Mouse (Mus musculus) lung, postnatal 0 days (tissue): ENCODE data around the gene Efcab3. TPM values are rescaled to one million over a fixed set of nuclear protein-coding genes. Genes with fewer than 3 reads are reported as not detected.
"Not testable (repeated sequence)": the region's sequence is repeated elsewhere in the genome, so short reads cannot be mapped to it uniquely, and the experiment has no call there.

Source experiments
- ATAC-seq: fragments of 200-750 bp; cut with Nextera tagmentation; 2 replicates; pipeline ENCODE4 v1.8.0; 2017; ENCODE audit warnings: moderate library complexity
- DNase-seq: peaks from one replicate; pipeline ENCODE4 v3.0.0-alpha.2; 2016; ENCODE audit warnings: low spot score
- H3K27ac ChIP-seq: fragments of 300-500 bp; sonication (generic); 2 replicates; pipeline ENCODE4 v1.5.1; 2014; ENCODE audit warnings: antibody characterized with exemption, mild to moderate bottlenecking, low read length, mixed read lengths
- H3K27me3 ChIP-seq: fragments of 300-500 bp; sonication (generic); replicated peaks from 2 replicates; pipeline ENCODE4 v1.6.1; 2014; ENCODE audit warnings: low read length, mixed read lengths; ENCODE audit not compliant: insufficient read depth
- H3K36me3 ChIP-seq: fragments of 300-500 bp; sonication (generic); 2 replicates; pipeline ENCODE4 v1.6.1; 2014; ENCODE audit warnings: low read length, mixed read lengths; ENCODE audit not compliant: insufficient read depth
- H3K4me1 ChIP-seq: fragments of 300-500 bp; sonication (generic); 2 replicates; pipeline ENCODE4 v1.6.1; 2014; ENCODE audit warnings: antibody characterized with exemption, low read depth, low read length, mixed read lengths; ENCODE audit not compliant: insufficient read depth
- H3K4me2 ChIP-seq: fragments of 300-500 bp; sonication (generic); replicated peaks from 2 replicates; pipeline ENCODE4 v1.6.1; 2014; ENCODE audit warnings: low read depth, mild to moderate bottlenecking, low read length, moderate library complexity, mixed read lengths
- H3K4me3 ChIP-seq: fragments of 300-500 bp; sonication (generic); 2 replicates; pipeline ENCODE4 v1.5.1; 2014; ENCODE audit warnings: low read depth, low read length
- H3K9ac ChIP-seq: fragments of 300-500 bp; sonication (generic); replicated peaks from 2 replicates; pipeline ENCODE4 v1.6.1; 2014; ENCODE audit warnings: low read depth, mild to moderate bottlenecking
- H3K9me3 ChIP-seq: fragments of 300-500 bp; sonication (generic); 2 replicates; pipeline ENCODE4 v1.6.1; 2016; ENCODE audit warnings: low read length, mixed read lengths
- CTCF ChIP-seq: IDR thresholded peaks from 2 replicates; pipeline ENCODE4 v1.5.1; 2016; ENCODE audit warnings: antibody characterized with exemption, mild to moderate bottlenecking
- EP300 ChIP-seq: IDR thresholded peaks from 2 replicates; pipeline ENCODE4 v1.6.1; 2016; ENCODE audit warnings: antibody characterized with exemption, mild to moderate bottlenecking, control low read depth
- WGBS: fragments of 180-500 bp; shearing (Covaris S2); extraction: QIAGEN DNeasy Blood & Tissue Kit; methylation state at CpG from one replicate; pipeline ENCODE4 v1.1.7; 2014; 5-methylcytosine and 5-hydroxymethylcytosine counted together
- polyA plus RNA-seq: library from polyadenylated mRNA; unstranded; fragments of >200 nt; fragmentation: Nextera tagmentation; extraction: Ambion mirVana; gene quantifications from 2 replicates; pipeline ENCODE4 v1.2.1, GENCODE M21; 2015

Efcab3 gene
- polyA plus RNA-seq, 1 experiment from 2014 or later = not detected

DNA sequence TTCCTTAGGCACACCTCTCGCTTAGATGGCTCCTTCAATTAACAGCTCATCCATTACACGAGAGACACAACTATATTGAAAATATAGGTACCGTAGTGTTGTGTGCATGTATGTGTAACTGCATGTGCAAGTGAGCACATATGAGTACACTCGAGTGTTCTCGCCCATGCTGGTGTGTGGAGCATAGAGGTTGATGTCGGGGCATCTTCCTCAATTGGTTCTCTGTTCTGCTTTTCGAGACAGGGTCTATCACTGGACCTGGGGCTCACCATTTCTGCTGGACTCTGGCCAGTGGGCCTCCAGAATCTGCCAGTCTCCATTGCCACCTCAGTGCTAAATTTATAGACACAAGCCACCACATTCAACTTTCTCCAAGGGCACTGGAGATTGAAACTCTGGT is 54.4 kb downstream of the Efcab3 start:
- Histone ChIP-seq H3K27ac (no peak overlapping the region), H3K4me3 (no peak overlapping the region), H3K9me3 (no peaks in the 10 kb centered on the region), H3K9ac (no peak overlapping the region), H3K4me1 (no peaks in the 10 kb centered on the region), H3K4me2 (no peak overlapping the region), H3K36me3 (no peaks in the 10 kb centered on the region), H3K27me3 (no peaks in the 10 kb centered on the region)
- DNase-seq = no peak
- no peak for ATAC-seq
- TF ChIP-seq CTCF (no peak), EP300 (no peak)
- WGBS = 78% methylated on average over 7 of the region's 7 CpGs

DNA sequence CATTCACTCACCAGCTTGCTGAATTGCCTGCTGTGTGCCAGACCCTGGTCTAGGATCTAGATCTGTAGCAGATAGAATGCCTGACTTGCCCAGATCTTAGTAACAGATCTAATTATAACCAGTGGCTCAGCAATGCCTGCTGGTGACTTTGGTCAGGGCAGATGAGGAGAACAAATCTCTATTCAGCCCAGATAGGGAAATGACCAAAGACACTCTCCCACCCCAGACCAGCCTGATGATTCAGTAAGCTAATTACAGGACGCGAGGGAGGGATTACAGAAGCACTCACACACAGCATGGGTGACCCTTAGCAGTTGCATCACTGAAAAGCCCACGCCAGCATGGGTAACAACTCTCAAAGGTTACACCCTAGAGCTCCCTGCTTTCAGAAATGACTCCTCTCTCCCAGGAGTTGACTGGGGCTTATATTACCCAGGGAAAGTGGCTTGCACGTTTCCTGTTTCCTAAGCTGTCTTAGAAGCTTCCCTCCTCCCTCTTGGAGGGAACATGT is 57.2 kb downstream of the Efcab3 start:
- ATAC-seq (no peak), DNase-seq (no peak)
- Histone ChIP-seq H3K27me3 (no peaks in the 10 kb centered on the region), H3K4me1 (no peaks in the 10 kb centered on the region), H3K4me2 (no peak overlapping the region), H3K27ac (no peak overlapping the region), H3K4me3 (no peak overlapping the region), H3K9me3 (no peaks in the 10 kb centered on the region), H3K36me3 (no peaks in the 10 kb centered on the region), H3K9ac (no peak overlapping the region)
- WGBS = 27% methylated on average over 4 of the region's 4 CpGs
- TF ChIP-seq EP300 = no peak
- no peak for TF ChIP-seq CTCF

GRCm38 (mm10) chr11:105121792-105122191 is 58.4 kb downstream of the Efcab3 start:
- H3K27ac ChIP-seq, H3K36me3 ChIP-seq, H3K27me3 ChIP-seq, DNase-seq, H3K4me3 ChIP-seq, H3K4me1 ChIP-seq, H3K9ac ChIP-seq, H3K4me2 ChIP-seq, ATAC-seq, H3K9me3 ChIP-seq: not testable (repeated sequence)
- 58% methylated on average over 5 of the region's 5 CpGs for WGBS

DNA sequence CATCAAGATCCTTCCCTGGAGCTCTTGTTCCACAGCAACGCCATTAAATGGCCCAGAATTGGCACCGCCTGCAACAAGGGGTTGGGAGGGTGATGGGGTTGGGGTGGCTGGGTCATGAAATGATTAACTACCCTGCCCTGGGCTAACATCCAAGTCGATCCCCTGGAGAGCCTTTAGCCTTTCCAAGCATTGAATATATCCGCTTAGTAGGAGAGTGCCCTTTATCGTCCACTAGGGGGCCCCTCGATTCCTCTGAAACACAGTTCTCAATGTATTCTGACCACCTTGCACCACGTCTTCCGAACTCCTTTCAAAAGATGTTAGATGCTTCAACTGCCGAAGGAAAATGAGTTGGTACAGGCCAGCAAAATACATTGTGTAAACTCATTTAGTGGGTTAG is 60.6 kb downstream of the Efcab3 start:
- Histone ChIP-seq H3K27me3 (no peaks in the 10 kb centered on the region), H3K27ac (no peak overlapping the region), H3K9ac (no peak overlapping the region), H3K4me3 (no peak overlapping the region), H3K4me1 (peaks cover 11% of the 10 kb centered on the region; the same call in 1 of the 2 replicates), H3K9me3 (no peaks in the 10 kb centered on the region), H3K4me2 (no peak overlapping the region), H3K36me3 (no peaks in the 10 kb centered on the region)
- WGBS = 5% methylated on average over 9 of the region's 9 CpGs
- ATAC-seq (peak; percentile 55), DNase-seq (peak; percentile 86)
- TF ChIP-seq EP300 = no peak
- TF ChIP-seq CTCF = peak; percentile 79

DNA sequence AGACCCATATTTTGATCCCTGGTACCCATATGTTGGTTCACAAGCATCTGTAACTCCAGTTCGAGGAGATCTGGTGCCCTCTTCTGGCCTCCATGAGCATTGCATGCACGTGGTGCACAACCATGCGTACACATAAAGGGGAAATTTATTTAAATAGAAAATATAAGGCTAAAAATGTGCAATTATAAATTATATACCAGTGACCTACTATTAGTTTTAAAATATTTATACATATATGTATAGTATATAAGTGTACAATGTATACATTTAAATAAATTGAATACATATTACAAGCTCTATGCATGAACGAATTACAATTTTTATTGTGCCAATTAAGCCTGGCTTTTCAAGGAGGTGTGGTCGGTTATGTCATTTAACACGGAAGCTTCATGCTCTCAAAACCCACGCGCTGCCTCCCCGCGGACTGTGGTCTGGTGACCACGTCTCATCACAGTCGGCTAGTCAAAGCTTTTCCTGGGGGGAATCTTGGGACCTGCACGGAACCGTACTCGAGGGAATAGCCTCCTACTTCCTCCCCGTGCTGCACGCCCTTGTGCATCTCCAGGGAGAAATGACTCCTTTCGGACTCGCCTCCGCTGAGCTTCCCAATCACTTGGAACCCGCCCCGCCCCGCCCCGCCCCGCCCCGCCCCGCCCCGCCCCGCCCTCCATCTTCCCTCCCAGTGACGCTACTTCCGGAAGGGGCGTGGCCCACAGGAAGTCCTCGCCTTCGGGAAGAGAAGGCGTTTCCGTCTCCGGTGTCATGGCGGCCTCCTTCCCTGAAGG is 62.5 kb downstream of the Efcab3 start, which contains the start of gene Mettl2:
Gene Mettl2 (plus strand): TSS at position 691 of the 785 bp plus-strand sequence.
- TF ChIP-seq EP300 = peak; percentile 18; the same call in 1 of the 2 replicates
- peak; percentile 79 for TF ChIP-seq CTCF
- Histone ChIP-seq H3K9me3 (no peaks in the 10 kb centered on the region), H3K4me3 (peak within 1 kb of the TSS; percentile 70), H3K27ac (no peak within 1 kb of the TSS), H3K9ac (peak within 1 kb of the TSS; percentile 58), H3K27me3 (no peaks in the 10 kb centered on the region), H3K4me1 (peaks cover 11% of the 10 kb centered on the region; the same call in 1 of the 2 replicates), H3K4me2 (peak within 1 kb of the TSS; percentile 93), H3K36me3 (0 out of 2 replicates have a peak, but pooled peaks cover 3% of the 10 kb centered on the region)
- 2% methylated on average over 29 of the region's 38 CpGs for WGBS
- ATAC-seq (peak; percentile 91), DNase-seq (peak; percentile 95)

- peak overlapping the region; percentile 93 for H3K4me2 ChIP-seq
- H3K9me3 ChIP-seq = no peaks in the 10 kb centered on the region
- TF ChIP-seq EP300 (no peak), CTCF (no peak)
- H3K36me3 ChIP-seq = peaks cover 8% of the 10 kb centered on the region; the same call in 1 of the 2 replicates
- no peak for DNase-seq
- peak; percentile 14 for ATAC-seq
- H3K27me3 ChIP-seq = no peaks in the 10 kb centered on the region
- no peak overlapping the region for H3K27ac ChIP-seq
- H3K4me3 ChIP-seq = peak overlapping the region; percentile 70
- peaks cover 11% of the 10 kb centered on the region; the same call in 1 of the 2 replicates for H3K4me1 ChIP-seq
- under 1% methylated on average over 43 of the region's 49 CpGs for WGBS
- peak overlapping the region; percentile 58 for H3K9ac ChIP-seq
Measured at GRCm38 (mm10) chr11:105126520-105127029, 63.2 kb downstream of the Efcab3 start.
